Mouse (Mus musculus) adrenal gland, adult 18-20 months (tissue): ENCODE results near the gene Nr2e1. TPM values are rescaled to one million over a fixed set of nuclear protein-coding genes. Genes with fewer than 3 reads are reported as not detected.

ENCODE experiments used
- DNase-seq, 2 experiments: peaks; one replicate each; pipeline ENCODE4 v3.0.0; 2021 to 2022; ENCODE audit warnings: low spot score in 2 of 2
- long read RNA-seq, 2 experiments: library from polyadenylated mRNA; stranded (forward); transcript quantifications; one replicate each; pipeline ENCODE4 v2.0.0; 2021
- total RNA-seq, 2 experiments: library from RNA; stranded (reverse); gene quantifications; 1 replicate in 1 of 2; 2 replicates in 1 of 2; pipeline ENCODE4 v1.2.3; 2021

Gene Nr2e1
- not detected for total RNA-seq
- long read RNA-seq, experiment 1: 0 reads
- long read RNA-seq, experiment 2: 0 reads

- no peak for DNase-seq
Measured at GRCm38 (mm10) chr10:42583157-42583872, at the start of gene Nr2e1, which contains the start of gene Ostm1. Nr2e1 (minus strand) TSS chr10:42583632. Ostm1 (plus strand) TSS chr10:42583822.

- no peak for DNase-seq
Measured at GRCm38 (mm10) chr10:42632453-42633360, 49.3 kb upstream of the Nr2e1 start.

GRCm38 (mm10) chr10:42631754-42632452 lies 48.5 kb upstream of the Nr2e1 start:
- DNase-seq: no peak

- DNase-seq: no peak
Measured at GRCm38 (mm10) chr10:42630596-42631355, 47.3 kb upstream of the Nr2e1 start.

GRCm38 (mm10) chr10:42625907-42626306 lies 42.5 kb upstream of the Nr2e1 start:
- DNase-seq: no peak

GRCm38 (mm10) chr10:42618291-42618690 lies 34.9 kb upstream of the Nr2e1 start:
- no peak for DNase-seq

GRCm38 (mm10) chr10:42614766-42615165 lies 31.3 kb upstream of the Nr2e1 start:
- DNase-seq: no peak

- DNase-seq: no peak
Measured at GRCm38 (mm10) chr10:42613639-42614381, 30.4 kb upstream of the Nr2e1 start.

GRCm38 (mm10) chr10:42613075-42613474 lies 29.6 kb upstream of the Nr2e1 start:
- no peak for DNase-seq

GRCm38 (mm10) chr10:42606757-42607156 lies 23.3 kb upstream of the Nr2e1 start:
- DNase-seq: no peak

GRCm38 (mm10) chr10:42604874-42605273 lies 21.4 kb upstream of the Nr2e1 start:
- no peak for DNase-seq

- DNase-seq: no peak
Measured at GRCm38 (mm10) chr10:42601556-42601955, 18.1 kb upstream of the Nr2e1 start.

- DNase-seq: no peak
Measured at GRCm38 (mm10) chr10:42598615-42599014, 15.2 kb upstream of the Nr2e1 start.

GRCm38 (mm10) chr10:42593201-42593600 lies 9.8 kb upstream of the Nr2e1 start:
- DNase-seq: no peak

- DNase-seq: no peak
Measured at GRCm38 (mm10) chr10:42591993-42592686, 8.7 kb upstream of the Nr2e1 start.

- DNase-seq: no peak
Measured at GRCm38 (mm10) chr10:42591185-42591992, 8.0 kb upstream of the Nr2e1 start.

GRCm38 (mm10) chr10:42590261-42591184 lies 7.1 kb upstream of the Nr2e1 start:
- DNase-seq: no peak
